Mouse (Mus musculus) hindbrain, postnatal 0 days (tissue): ENCODE data around the gene Pias4. TPM values are rescaled to one million over a fixed set of nuclear protein-coding genes. Genes with fewer than 3 reads are reported as not detected.

Source experiments
- ATAC-seq: fragments of 200-750 bp; cut with Nextera tagmentation; 2 replicates; pipeline ENCODE4 v1.8.0; 2017; ENCODE audit warnings: mild to moderate bottlenecking, moderate TSS enrichment, moderate library complexity
- DNase-seq: peaks from one replicate; pipeline ENCODE4 v3.0.0-alpha.2; 2015; ENCODE audit warnings: low spot score
- H3K27ac ChIP-seq: fragments of 300-500 bp; sonication (generic); 2 replicates; pipeline ENCODE4 v1.5.1; 2014; ENCODE audit warnings: mild to moderate bottlenecking
- H3K27me3 ChIP-seq: fragments of 300-500 bp; sonication (generic); 2 replicates; pipeline ENCODE4 v1.6.1; 2014; ENCODE audit warnings: low read length, mixed read lengths; ENCODE audit not compliant: insufficient read depth
- H3K36me3 ChIP-seq: fragments of 300-500 bp; sonication (generic); 2 replicates; pipeline ENCODE4 v1.6.1; 2014; ENCODE audit warnings: low read length, mixed read lengths; ENCODE audit not compliant: insufficient read depth
- H3K4me1 ChIP-seq: fragments of 300-500 bp; sonication (generic); 2 replicates; pipeline ENCODE4 v1.6.1; 2014; ENCODE audit warnings: antibody characterized with exemption, low read length, mixed read lengths; ENCODE audit not compliant: insufficient read depth
- H3K4me2 ChIP-seq: fragments of 300-500 bp; sonication (generic); 2 replicates; pipeline ENCODE4 v1.6.1; 2014; ENCODE audit warnings: low read depth, mild to moderate bottlenecking, low read length, moderate library complexity, mixed read lengths
- H3K4me3 ChIP-seq: fragments of 300-500 bp; sonication (generic); 2 replicates; pipeline ENCODE4 v1.5.1; 2014; ENCODE audit warnings: low read length
- H3K9ac ChIP-seq: fragments of 300-500 bp; sonication (generic); replicated peaks from 2 replicates; pipeline ENCODE4 v1.6.1; 2014; ENCODE audit warnings: mild to moderate bottlenecking, low read length, moderate library complexity, mixed read lengths
- H3K9me3 ChIP-seq: fragments of 300-500 bp; sonication (generic); 2 replicates; pipeline ENCODE4 v1.6.1; 2016; ENCODE audit warnings: low read length, mixed read lengths
- CTCF ChIP-seq: IDR thresholded peaks from 2 replicates; pipeline ENCODE4 v1.5.1; 2016; ENCODE audit warnings: antibody characterized with exemption, control low read depth, low read depth
- WGBS: fragments of 180-500 bp; shearing (Covaris S2); extraction: QIAGEN DNeasy Blood & Tissue Kit; methylation state at CpG from one replicate; pipeline ENCODE4 v1.1.7; 2014; 5-methylcytosine and 5-hydroxymethylcytosine counted together
- polyA plus RNA-seq: library from polyadenylated mRNA; unstranded; fragments of >200 nt; fragmentation: Nextera tagmentation; extraction: Ambion mirVana; gene quantifications from 2 replicates; pipeline ENCODE4 v1.2.1, GENCODE M21; 2015
- total RNA-seq: library from RNA; depleted of rRNA; stranded (reverse); fragments of >200 nt; gene quantifications from 2 replicates; pipeline ENCODE4 v1.2.3, GENCODE M21; 2014

Pias4 gene
- total and polyA plus RNA-seq, 2 experiments from 2014 or later = 32.0 to 33.9 TPM

DNA sequence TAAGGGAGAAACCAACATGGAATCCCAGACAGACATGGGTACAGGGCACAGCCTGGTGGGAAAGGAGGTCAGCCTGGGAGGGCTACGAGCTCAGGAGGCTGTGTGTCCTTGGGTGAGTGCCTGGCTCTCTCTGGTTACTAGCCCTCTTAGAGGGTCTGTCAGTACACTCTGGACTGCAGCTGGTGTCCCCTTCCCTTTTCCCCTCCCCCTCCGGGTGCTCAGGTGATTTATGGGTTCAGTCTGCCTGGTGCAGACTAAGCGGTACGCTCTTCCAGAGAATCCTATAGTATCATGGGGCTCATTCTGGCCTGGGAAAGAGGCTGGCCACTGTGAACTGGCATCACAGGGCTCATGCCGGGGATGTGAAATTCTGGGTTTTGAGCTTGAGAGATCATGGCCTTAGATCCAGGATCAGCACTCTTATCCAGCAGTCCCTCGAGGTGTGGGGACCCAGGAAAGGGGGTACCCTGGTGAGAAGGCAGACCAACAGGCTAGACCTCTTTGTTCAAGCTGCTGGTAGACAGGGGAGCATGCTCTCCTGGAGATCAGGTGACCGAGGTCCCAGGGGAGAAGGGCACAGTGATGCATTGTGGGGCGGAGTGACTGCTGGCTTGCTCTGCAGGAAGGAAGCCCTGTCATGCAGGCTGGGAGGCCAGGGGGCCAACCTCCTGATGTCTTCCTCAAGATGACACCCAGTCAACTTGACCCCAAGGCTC lies 6.0 kb downstream of the Pias4 start:
- Histone ChIP-seq H3K4me3 (no peak overlapping the region), H3K9ac (no peak overlapping the region), H3K4me1 (peaks cover 3% of the 10 kb centered on the region; the same call in 1 of the 2 replicates), H3K36me3 (peaks cover 45% of the 10 kb centered on the region), H3K4me2 (no peak overlapping the region), H3K9me3 (no peaks in the 10 kb centered on the region), H3K27me3 (no peaks in the 10 kb centered on the region), H3K27ac (no peak overlapping the region)
- no peak for DNase-seq
- TF ChIP-seq CTCF = no peak
- 82% methylated on average over 8 of the region's 8 CpGs for WGBS
- no peak for ATAC-seq

DNA sequence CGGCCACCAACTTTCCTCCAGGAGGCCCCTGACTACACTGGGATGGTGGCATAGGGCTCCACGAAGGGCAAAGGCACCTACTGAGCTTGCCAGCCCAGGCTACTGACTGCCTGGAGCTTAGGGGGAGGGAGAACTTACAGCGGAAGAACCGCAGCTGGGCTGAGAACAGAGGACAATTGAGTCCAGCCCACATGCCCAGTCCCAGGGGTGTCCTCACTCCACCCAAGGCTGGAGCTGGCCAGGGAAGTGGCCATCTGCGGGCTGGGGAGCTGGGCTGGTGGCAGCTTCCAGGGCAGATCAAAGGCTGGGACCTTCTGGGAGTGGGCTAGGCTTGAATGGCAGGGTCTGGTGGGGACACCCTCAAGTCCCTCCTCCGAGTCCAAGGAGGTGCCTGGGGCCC lies 13.0 kb downstream of the Pias4 start:
- TF ChIP-seq CTCF = no peak
- no peaks in the 10 kb centered on the region for H3K4me1 ChIP-seq
- no peak overlapping the region for H3K27ac ChIP-seq
- DNase-seq (no peak), ATAC-seq (no peak)
- WGBS = 77% methylated on average over 6 of the region's 6 CpGs
- H3K36me3 ChIP-seq = peaks cover 57% of the 10 kb centered on the region
- H3K27me3 ChIP-seq = no peaks in the 10 kb centered on the region
- no peak overlapping the region for H3K4me2 ChIP-seq
- no peak overlapping the region for H3K4me3 ChIP-seq
- H3K9ac ChIP-seq = no peak overlapping the region
- H3K9me3 ChIP-seq = no peaks in the 10 kb centered on the region

DNA sequence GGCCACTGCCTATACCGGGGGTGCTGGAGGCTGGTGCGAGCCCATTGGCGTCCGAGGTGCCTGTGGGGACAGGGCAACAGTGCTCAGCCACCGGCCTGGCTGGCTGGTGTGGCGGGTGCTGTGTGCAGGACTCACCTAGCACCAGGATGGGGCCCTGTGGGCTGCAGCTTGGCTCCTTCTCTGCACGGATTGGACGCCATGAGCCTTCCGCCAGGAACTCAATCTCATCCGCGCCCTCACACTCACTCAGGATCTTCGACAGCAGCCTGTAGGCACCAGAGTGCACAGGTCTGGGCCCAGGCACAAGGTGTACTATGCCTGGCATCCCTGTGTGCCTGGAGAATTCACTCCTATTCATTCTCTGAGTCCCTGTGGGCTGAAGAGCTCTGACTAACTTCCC lies 13.4 kb downstream of the Pias4 start:
- Histone ChIP-seq H3K36me3 (peaks cover 61% of the 10 kb centered on the region), H3K27me3 (no peaks in the 10 kb centered on the region), H3K4me2 (no peak overlapping the region), H3K4me1 (no peaks in the 10 kb centered on the region), H3K4me3 (no peak overlapping the region), H3K9me3 (no peaks in the 10 kb centered on the region), H3K9ac (no peak overlapping the region), H3K27ac (no peak overlapping the region)
- 96% methylated on average over 12 of the region's 12 CpGs for WGBS
- no peak for ATAC-seq
- DNase-seq = no peak
- TF ChIP-seq CTCF = no peak

DNA sequence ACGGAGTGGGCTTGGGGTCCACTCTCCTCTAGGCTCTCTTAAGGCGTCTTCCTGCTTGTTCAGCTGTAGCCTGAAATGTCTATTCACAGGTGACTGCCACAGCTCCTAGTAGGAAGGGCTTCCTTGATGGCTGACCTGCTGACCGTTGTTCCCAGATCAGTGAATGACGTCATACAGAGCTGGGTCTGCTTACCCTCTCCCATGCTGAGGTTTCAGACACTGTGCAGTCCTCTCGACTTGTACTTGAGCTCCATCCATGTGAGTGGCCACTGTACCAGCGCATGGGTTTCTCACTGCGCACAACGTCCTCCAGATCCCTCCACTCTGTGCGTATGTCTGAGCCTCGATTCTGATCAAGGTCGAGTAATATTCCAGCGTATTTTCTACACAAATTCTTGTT lies 15.1 kb downstream of the Pias4 start:
- H3K4me1 ChIP-seq = no peaks in the 10 kb centered on the region
- ATAC-seq = no peak
- no peak overlapping the region for H3K9ac ChIP-seq
- 77% methylated on average over 12 of the region's 12 CpGs for WGBS
- H3K9me3 ChIP-seq = no peaks in the 10 kb centered on the region
- H3K4me3 ChIP-seq = no peak overlapping the region
- H3K36me3 ChIP-seq = peaks cover 67% of the 10 kb centered on the region
- no peak for TF ChIP-seq CTCF
- no peak overlapping the region for H3K4me2 ChIP-seq
- H3K27ac ChIP-seq = no peak overlapping the region
- no peaks in the 10 kb centered on the region for H3K27me3 ChIP-seq
- DNase-seq = no peak

DNA sequence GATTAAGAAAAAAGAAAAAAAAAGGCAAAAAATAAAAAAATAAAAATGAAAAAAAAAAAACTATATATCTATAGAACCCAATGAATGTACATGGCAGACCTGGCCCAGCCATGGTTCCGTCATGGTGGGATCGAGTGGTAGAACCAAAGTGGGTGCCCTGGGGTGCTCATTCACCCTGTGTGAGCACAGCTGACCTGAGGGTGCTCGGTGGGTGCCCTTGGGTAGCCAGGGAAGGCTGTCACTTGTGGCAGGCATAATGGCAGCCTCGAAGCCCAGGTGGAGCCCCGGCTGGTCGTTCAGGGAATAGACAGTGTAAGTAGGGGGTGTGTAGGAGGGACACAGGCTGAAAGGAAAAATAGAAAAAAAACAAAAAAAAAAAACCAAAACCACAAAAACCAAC lies 16.5 kb downstream of the Pias4 start:
- H3K4me3 ChIP-seq = no peak overlapping the region
- no peaks in the 10 kb centered on the region for H3K9me3 ChIP-seq
- no peak for TF ChIP-seq CTCF
- no peak for DNase-seq
- no peak overlapping the region for H3K9ac ChIP-seq
- no peak overlapping the region for H3K4me2 ChIP-seq
- peaks cover 66% of the 10 kb centered on the region for H3K36me3 ChIP-seq
- ATAC-seq = no peak
- H3K27me3 ChIP-seq = no peaks in the 10 kb centered on the region
- H3K4me1 ChIP-seq = no peaks in the 10 kb centered on the region
- WGBS = 72% methylated on average over 6 of the region's 6 CpGs
- no peak overlapping the region for H3K27ac ChIP-seq

DNA sequence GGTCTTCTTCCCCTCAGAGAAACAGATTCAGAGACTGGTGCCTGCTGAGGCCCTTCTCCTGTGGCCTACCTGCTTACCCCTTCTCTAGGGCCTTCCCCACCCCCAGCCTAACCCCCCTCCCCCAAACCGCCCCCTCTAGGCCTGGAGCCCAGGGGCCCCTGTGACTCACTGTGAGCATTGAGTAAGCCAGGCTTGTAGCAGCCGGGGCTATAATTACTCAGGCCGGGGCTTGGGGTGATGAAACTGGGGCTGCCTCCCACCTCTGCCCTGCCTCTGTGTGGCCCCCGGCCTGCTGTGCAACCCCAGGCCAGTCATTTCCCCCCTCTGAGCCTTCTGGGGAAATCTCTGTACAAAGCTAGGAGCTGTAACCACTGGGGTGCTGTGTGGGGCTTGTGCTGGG lies 21.4 kb downstream of the Pias4 start:
- Histone ChIP-seq H3K9ac (no peak overlapping the region), H3K27ac (no peak overlapping the region), H3K27me3 (no peaks in the 10 kb centered on the region), H3K4me1 (no peaks in the 10 kb centered on the region), H3K4me3 (no peak overlapping the region), H3K36me3 (peaks cover 58% of the 10 kb centered on the region), H3K4me2 (no peak overlapping the region), H3K9me3 (no peaks in the 10 kb centered on the region)
- ATAC-seq (no peak), DNase-seq (no peak)
- 89% methylated on average over 4 of the region's 4 CpGs for WGBS
- no peak for TF ChIP-seq CTCF

DNA sequence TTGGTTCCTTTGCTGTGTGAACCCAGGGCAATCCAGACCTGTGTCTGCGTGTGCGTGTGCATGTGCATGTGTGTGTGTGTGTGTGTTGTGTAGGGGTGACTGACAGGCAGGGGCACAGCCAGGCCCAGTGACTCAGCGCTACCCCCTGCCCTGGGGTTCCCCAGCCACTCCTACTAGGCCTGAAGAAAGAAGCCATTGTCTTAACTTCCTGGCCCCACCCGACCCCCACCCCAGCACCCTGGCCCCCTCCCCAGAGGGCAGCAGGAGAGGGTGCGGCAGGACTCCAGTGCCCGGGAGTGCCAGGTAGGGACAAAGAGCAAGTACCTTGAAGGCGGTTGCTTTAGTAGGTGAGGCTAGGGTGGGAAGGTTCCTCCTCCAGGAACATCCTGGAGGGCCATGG lies 21.9 kb downstream of the Pias4 start:
- no peak for TF ChIP-seq CTCF
- Histone ChIP-seq H3K4me3 (no peak overlapping the region), H3K9ac (no peak overlapping the region), H3K4me1 (peaks cover under 1% of the 10 kb centered on the region; the same call in 1 of the 2 replicates), H3K9me3 (no peaks in the 10 kb centered on the region), H3K27me3 (no peaks in the 10 kb centered on the region), H3K27ac (no peak overlapping the region), H3K4me2 (no peak overlapping the region), H3K36me3 (peaks cover 58% of the 10 kb centered on the region)
- DNase-seq (no peak), ATAC-seq (no peak)
- 87% methylated on average over 7 of the region's 7 CpGs for WGBS
